Mouse (Mus musculus): ENCODE results near the gene Smco4. TPM values are rescaled to one million over a fixed set of nuclear protein-coding genes. Genes with fewer than 3 reads are reported as not detected.

The Smco4 gene
- polyA plus RNA-seq, 1 experiment from 2014 or later, result 0.54 TPM

- H3K9ac ChIP-seq (ENCODE audit: low read depth, low read length), result no peak overlapping the region
- WGBS, result 79% methylated on average over 2 of the region's 2 CpGs
- ATAC-seq, result 0 out of 2 replicates have a peak, but pooled peaks have one; percentile 36
These were observed 22.8 kb downstream of the Smco4 start for GRCm38 (mm10) chr9:15516007-15516406.

GRCm38 (mm10) chr9:15517979-15518378 lies 24.7 kb downstream of the Smco4 start:
- Histone ChIP-seq H3K27ac (ENCODE audit: low read length) (no peak overlapping the region), H3K27me3 (ENCODE audit: control insufficient read depth, insufficient read depth, low read depth, low read length) (no peaks in the 10 kb centered on the region), H3K4me3 (ENCODE audit: low read depth, low read length) (no peak overlapping the region), H3K9me3 (replicated peaks; ENCODE audit: control insufficient read depth, low read length, poor library complexity, severe bottlenecking) (no peaks in the 10 kb centered on the region), H3K36me3 (ENCODE audit: control insufficient read depth, insufficient read depth, low read length) (no peaks in the 10 kb centered on the region), H3K9ac (ENCODE audit: low read depth, low read length) (no peak overlapping the region), H3K4me2 (ENCODE audit: low read length) (no peak overlapping the region), H3K4me1 (ENCODE audit: control insufficient read depth, insufficient read depth, low read length) (no peaks in the 10 kb centered on the region)
- ATAC-seq, result no peak
- 88% methylated on average over 4 of the region's 4 CpGs for WGBS

More at GRCm38 (mm10) chr9:15516007-15516406, 22.8 kb downstream of the Smco4 start:
- H3K4me1 ChIP-seq (ENCODE audit: control insufficient read depth, insufficient read depth, low read length), result no peaks in the 10 kb centered on the region
- no peaks in the 10 kb centered on the region for H3K27me3 ChIP-seq (ENCODE audit: control insufficient read depth, insufficient read depth, low read depth, low read length)
- no peaks in the 10 kb centered on the region for H3K9me3 ChIP-seq (replicated peaks; ENCODE audit: control insufficient read depth, low read length, poor library complexity, severe bottlenecking)
- H3K27ac ChIP-seq (ENCODE audit: low read length), result no peak overlapping the region
- no peak overlapping the region for H3K4me3 ChIP-seq (ENCODE audit: low read depth, low read length)
- no peak overlapping the region for H3K4me2 ChIP-seq (ENCODE audit: low read length)
- H3K36me3 ChIP-seq (ENCODE audit: control insufficient read depth, insufficient read depth, low read length), result no peaks in the 10 kb centered on the region

- Histone ChIP-seq H3K27ac (ENCODE audit: low read length) (no peak overlapping the region), H3K9ac (ENCODE audit: low read depth, low read length) (no peak overlapping the region), H3K4me3 (ENCODE audit: low read depth, low read length) (no peak overlapping the region), H3K36me3 (ENCODE audit: control insufficient read depth, insufficient read depth, low read length) (no peaks in the 10 kb centered on the region), H3K4me2 (ENCODE audit: low read length) (no peak overlapping the region), H3K4me1 (ENCODE audit: control insufficient read depth, insufficient read depth, low read length) (no peaks in the 10 kb centered on the region; the same call in 1 of the 2 replicates), H3K27me3 (ENCODE audit: control insufficient read depth, insufficient read depth, low read depth, low read length) (no peaks in the 10 kb centered on the region), H3K9me3 (replicated peaks; ENCODE audit: control insufficient read depth, low read length, poor library complexity, severe bottlenecking) (no peaks in the 10 kb centered on the region)
- 94% methylated on average over 10 of the region's 10 CpGs for WGBS
- ATAC-seq, result no peak
These were observed 29.1 kb downstream of the Smco4 start for GRCm38 (mm10) chr9:15522348-15522747.

- 76% methylated on average over 5 of the region's 5 CpGs for WGBS
- ATAC-seq, result no peak
- H3K4me3 ChIP-seq (ENCODE audit: low read depth, low read length), result no peak overlapping the region
These were observed 29.7 kb downstream of the Smco4 start for GRCm38 (mm10) chr9:15522887-15523286.

GRCm38 (mm10) chr9:15523646-15524045 lies 30.4 kb downstream of the Smco4 start:
- Histone ChIP-seq H3K4me3 (ENCODE audit: low read depth, low read length) (no peak overlapping the region), H3K36me3 (ENCODE audit: control insufficient read depth, insufficient read depth, low read length) (no peaks in the 10 kb centered on the region), H3K27me3 (ENCODE audit: control insufficient read depth, insufficient read depth, low read depth, low read length) (no peaks in the 10 kb centered on the region), H3K9me3 (replicated peaks; ENCODE audit: control insufficient read depth, low read length, poor library complexity, severe bottlenecking) (no peaks in the 10 kb centered on the region), H3K27ac (ENCODE audit: low read length) (no peak overlapping the region), H3K4me2 (ENCODE audit: low read length) (no peak overlapping the region), H3K9ac (ENCODE audit: low read depth, low read length) (no peak overlapping the region), H3K4me1 (ENCODE audit: control insufficient read depth, insufficient read depth, low read length) (no peaks in the 10 kb centered on the region; the same call in 1 of the 2 replicates)
- no peak for ATAC-seq
- 94% methylated on average over 6 of the region's 6 CpGs for WGBS

More at GRCm38 (mm10) chr9:15522887-15523286, 29.7 kb downstream of the Smco4 start:
- no peak overlapping the region for H3K27ac ChIP-seq (ENCODE audit: low read length)
- no peaks in the 10 kb centered on the region for H3K9me3 ChIP-seq (replicated peaks; ENCODE audit: control insufficient read depth, low read length, poor library complexity, severe bottlenecking)
- H3K4me2 ChIP-seq (ENCODE audit: low read length), result no peak overlapping the region
- no peaks in the 10 kb centered on the region for H3K27me3 ChIP-seq (ENCODE audit: control insufficient read depth, insufficient read depth, low read depth, low read length)
- H3K4me1 ChIP-seq (ENCODE audit: control insufficient read depth, insufficient read depth, low read length), result no peaks in the 10 kb centered on the region; the same call in 1 of the 2 replicates
- H3K9ac ChIP-seq (ENCODE audit: low read depth, low read length), result no peak overlapping the region
- no peaks in the 10 kb centered on the region for H3K36me3 ChIP-seq (ENCODE audit: control insufficient read depth, insufficient read depth, low read length)

GRCm38 (mm10) chr9:15525246-15525645 lies 32.0 kb downstream of the Smco4 start:
- no peak overlapping the region for H3K4me2 ChIP-seq (ENCODE audit: low read length)
- WGBS, result 79% methylated on average over 8 of the region's 8 CpGs
- no peak overlapping the region for H3K4me3 ChIP-seq (ENCODE audit: low read depth, low read length)
- H3K27me3 ChIP-seq (ENCODE audit: control insufficient read depth, insufficient read depth, low read depth, low read length), result no peaks in the 10 kb centered on the region
- H3K9ac ChIP-seq (ENCODE audit: low read depth, low read length), result no peak overlapping the region
- no peaks in the 10 kb centered on the region for H3K36me3 ChIP-seq (ENCODE audit: control insufficient read depth, insufficient read depth, low read length)
- peaks cover 7% of the 10 kb centered on the region; the same call in 1 of the 2 replicates for H3K4me1 ChIP-seq (ENCODE audit: control insufficient read depth, insufficient read depth, low read length)
- no peak for ATAC-seq
- H3K27ac ChIP-seq (ENCODE audit: low read length), result no peak overlapping the region
- no peaks in the 10 kb centered on the region for H3K9me3 ChIP-seq (replicated peaks; ENCODE audit: control insufficient read depth, low read length, poor library complexity, severe bottlenecking)

- 72% methylated on average over 7 of the region's 7 CpGs for WGBS
- Histone ChIP-seq H3K27me3 (ENCODE audit: control insufficient read depth, insufficient read depth, low read depth, low read length) (no peaks in the 10 kb centered on the region), H3K4me2 (ENCODE audit: low read length) (no peak overlapping the region), H3K9ac (ENCODE audit: low read depth, low read length) (no peak overlapping the region), H3K36me3 (ENCODE audit: control insufficient read depth, insufficient read depth, low read length) (no peaks in the 10 kb centered on the region), H3K4me1 (ENCODE audit: control insufficient read depth, insufficient read depth, low read length) (peaks cover 7% of the 10 kb centered on the region; the same call in 1 of the 2 replicates), H3K9me3 (replicated peaks; ENCODE audit: control insufficient read depth, low read length, poor library complexity, severe bottlenecking) (no peaks in the 10 kb centered on the region), H3K27ac (ENCODE audit: low read length) (no peak overlapping the region), H3K4me3 (ENCODE audit: low read depth, low read length) (no peak overlapping the region)
- no peak for ATAC-seq
These were observed 33.3 kb downstream of the Smco4 start for GRCm38 (mm10) chr9:15526539-15526938.

GRCm38 (mm10) chr9:15527846-15528245 lies 34.6 kb downstream of the Smco4 start:
- Histone ChIP-seq H3K9me3 (replicated peaks; ENCODE audit: control insufficient read depth, low read length, poor library complexity, severe bottlenecking) (no peaks in the 10 kb centered on the region), H3K4me2 (ENCODE audit: low read length) (no peak overlapping the region), H3K36me3 (ENCODE audit: control insufficient read depth, insufficient read depth, low read length) (no peaks in the 10 kb centered on the region), H3K4me3 (ENCODE audit: low read depth, low read length) (no peak overlapping the region), H3K27me3 (ENCODE audit: control insufficient read depth, insufficient read depth, low read depth, low read length) (no peaks in the 10 kb centered on the region), H3K27ac (ENCODE audit: low read length) (no peak overlapping the region), H3K9ac (ENCODE audit: low read depth, low read length) (no peak overlapping the region), H3K4me1 (ENCODE audit: control insufficient read depth, insufficient read depth, low read length) (peaks cover 7% of the 10 kb centered on the region; the same call in 1 of the 2 replicates)
- 55% methylated on average over 6 of the region's 6 CpGs for WGBS
- ATAC-seq, result no peak

- Histone ChIP-seq H3K27me3 (ENCODE audit: control insufficient read depth, insufficient read depth, low read depth, low read length) (no peaks in the 10 kb centered on the region), H3K36me3 (ENCODE audit: control insufficient read depth, insufficient read depth, low read length) (no peaks in the 10 kb centered on the region), H3K27ac (ENCODE audit: low read length) (no peak overlapping the region), H3K9ac (ENCODE audit: low read depth, low read length) (no peak overlapping the region), H3K9me3 (replicated peaks; ENCODE audit: control insufficient read depth, low read length, poor library complexity, severe bottlenecking) (no peaks in the 10 kb centered on the region), H3K4me2 (ENCODE audit: low read length) (no peak overlapping the region), H3K4me3 (ENCODE audit: low read depth, low read length) (no peak overlapping the region), H3K4me1 (ENCODE audit: control insufficient read depth, insufficient read depth, low read length) (peaks cover 7% of the 10 kb centered on the region; the same call in 1 of the 2 replicates)
- WGBS, result 86% methylated on average over 7 of the region's 7 CpGs
- ATAC-seq, result no peak
These were observed 35.1 kb downstream of the Smco4 start for GRCm38 (mm10) chr9:15528368-15528767.

All from midbrain, embryonic 16.5 days (tissue).